ENCODE assay signal across 18 mouse cellular contexts in the genomic region with DNA sequence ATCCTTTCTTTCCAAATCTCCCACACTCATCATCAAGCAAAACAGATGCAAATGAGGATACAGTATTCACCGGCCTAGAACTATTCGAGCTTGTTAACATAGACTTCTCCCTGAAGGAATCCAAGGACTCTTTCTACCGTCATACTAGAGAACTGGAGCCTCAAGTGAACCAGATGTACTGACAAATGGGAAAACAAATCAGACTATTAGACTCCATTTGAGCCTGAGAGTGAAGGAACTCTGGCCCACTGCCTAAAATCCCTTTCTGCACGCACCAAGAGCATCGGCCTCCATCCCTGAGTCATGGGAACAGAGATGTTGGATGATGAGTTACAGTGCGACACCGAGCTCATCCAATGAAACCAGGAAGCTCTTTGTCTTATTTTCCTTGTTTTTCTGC.
DNase-seq lines count a peak whose midpoint lies in the region; ATAC-seq and TF ChIP-seq lines count a peak whose summit lies in the region.
"Had no signal": no experiment of that assay in that cellular context is flagged by ENCODE, and none has a peak within 500 bp of the region (broad histone marks: within the 10 kb centered on the region; RNA-seq: fewer than 3 reads in every experiment).

No protein-coding gene starts in this region.

- no peak overlapping the region for H3K4me2 ChIP-seq in midbrain, postnatal 0 days (ENCODE audit: low read depth, low read length, poor library complexity, severe bottlenecking)
- H3K4me2 ChIP-seq: neural tube, embryonic 12.5 days had no signal

- DNase-seq in frontal cortex, postnatal 10 days (ENCODE audit: low spot score in 2 of 2), result no peak
- peak in 1 of 2 experiments; percentile 35 for DNase-seq in layer of hippocampus, adult 2 months (ENCODE audit: low spot score in 2 of 2)
- DNase-seq in layer of hippocampus, postnatal 25 days (ENCODE audit: extremely low spot score in 1 of 2, low spot score in 1 of 2), result no peak
- peak; percentile 60 for DNase-seq in Muller cell, postnatal 12 days (ENCODE audit: inconsistent ontology term)
- peak; percentile 56 for DNase-seq in brain, embryonic 14.5 days (ENCODE audit: low read depth)
- DNase-seq in midbrain, postnatal 0 days (ENCODE audit: low spot score), result no peak
- DNase-seq: cerebellum, adult 18-20 months; heart, adult 2 months; kidney, postnatal 25 days; liver; spleen, adult 18-20 months had no signal

- no peaks in the 10 kb centered on the region for H3K36me3 ChIP-seq in midbrain, postnatal 0 days (ENCODE audit: insufficient read depth, low read length)

- TF ChIP-seq POLR2A in brain, embryonic 14.5 days (IDR thresholded peaks at IDR 0.05; ENCODE audit: borderline replicate concordance, extremely low read depth, insufficient read depth, insufficient read length, poor library complexity, severe bottlenecking), result no peak

- H3K27ac ChIP-seq in layer of hippocampus, adult 2 months, result peak overlapping the region; percentile 32; the same call in 1 of the 2 replicates
- H3K27ac ChIP-seq in midbrain, postnatal 0 days (ENCODE audit: low read depth, low read length), result no peak overlapping the region
- H3K27ac ChIP-seq: heart, adult 2 months; left cerebral cortex, adult 2 months; neural tube, embryonic 12.5 days had no signal

- TF ChIP-seq CTCF in layer of hippocampus, adult 2 months (conservative IDR thresholded peaks at IDR 0.05), result no peak
- no peak for TF ChIP-seq CTCF in brain, embryonic 14.5 days (IDR thresholded peaks at IDR 0.05; ENCODE audit: borderline replicate concordance, extremely low read depth, insufficient read depth, insufficient read length)
- TF ChIP-seq CTCF in midbrain, postnatal 0 days (IDR thresholded peaks at IDR 0.05), result no peak

- no peaks in the 10 kb centered on the region for H3K4me1 ChIP-seq in midbrain, postnatal 0 days (ENCODE audit: insufficient read depth, low read length)
- H3K4me1 ChIP-seq: neural tube, embryonic 12.5 days had no signal

- no peaks in the 10 kb centered on the region for H3K27me3 ChIP-seq in midbrain, postnatal 0 days (ENCODE audit: insufficient read depth, low read length)
- H3K27me3 ChIP-seq: neural tube, embryonic 12.5 days had no signal

- H3K9me3 ChIP-seq in midbrain, postnatal 0 days (ENCODE audit: low read length), result no peaks in the 10 kb centered on the region
- H3K9me3 ChIP-seq: neural tube, embryonic 12.5 days had no signal

- H3K9ac ChIP-seq in midbrain, postnatal 0 days (replicated peaks; ENCODE audit: low read length, poor library complexity, severe bottlenecking), result no peak overlapping the region
- H3K9ac ChIP-seq: neural tube, embryonic 12.5 days had no signal

- 71% methylated on average over 7 of the region's 7 CpGs for WGBS in midbrain, postnatal 0 days

- peak; percentile 88 for ATAC-seq in frontal cortex, adult (ENCODE audit: low TSS enrichment)
- no peak for ATAC-seq in erythroid progenitor cell, adult 5-6 weeks (replicated peaks; ENCODE audit: low FRiP score, poor library complexity, severe bottlenecking)
- no peak for ATAC-seq in midbrain, postnatal 0 days (ENCODE audit: low FRiP score)
- ATAC-seq: CD4-positive, CD25-positive, alpha-beta regulatory T cell, adult 4 months; inflammation-experienced regulatory T-cells, adult 6 months; midbrain, embryonic 16.5 days had no signal

- H3K4me3 ChIP-seq in layer of hippocampus, adult 2 months, result no peak overlapping the region
- H3K4me3 ChIP-seq in midbrain, postnatal 0 days (ENCODE audit: low read depth, low read length), result no peak overlapping the region
- H3K4me3 ChIP-seq: heart, adult 2 months; left cerebral cortex, adult 2 months; neural tube, embryonic 12.5 days had no signal

Comparison
In these comparisons a context has a peak if more than half of its experiments do, and no peak if none do; other contexts are left out.
1. DNase-seq: peak in Muller cell, postnatal 12 days (single experiment) and brain, embryonic 14.5 days (single experiment); none in frontal cortex, postnatal 10 days (0 of 2), layer of hippocampus, postnatal 25 days (0 of 2) and midbrain, postnatal 0 days (single experiment).